Mouse (Mus musculus) v-Abl transformed pro-B cells (cell line): ENCODE measurements around the gene Tomm34.

Experiments used
- in situ Hi-C, 2 experiments: fragments of 400-800 bp; cut with MboI; formaldehyde crosslinking; loops; one replicate each; pipeline ENCODE4 v1.15.1; 2025; ENCODE audit not compliant: unreplicated experiment in 2 of 2

Tomm34 gene

DNA sequence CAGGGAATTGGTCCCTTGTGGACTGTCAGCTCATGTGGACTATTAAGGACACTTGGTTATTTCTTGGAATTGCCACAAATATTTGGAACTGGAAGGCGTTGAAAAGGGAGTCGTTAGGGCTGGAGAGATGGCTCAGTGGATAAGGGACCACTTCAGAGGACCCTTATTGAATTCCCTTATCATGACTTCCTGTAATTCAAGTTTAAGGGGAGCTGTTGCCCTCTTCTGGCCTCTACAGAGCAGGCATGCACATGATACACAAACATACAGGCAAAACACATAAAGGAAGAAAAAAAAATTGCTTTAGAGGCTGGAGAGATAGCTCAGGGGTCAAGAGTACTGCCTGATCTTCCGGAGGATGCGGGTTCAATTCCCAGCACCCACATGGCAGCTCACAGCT, 51.0 kb downstream of the Tomm34 start:
- in situ Hi-C loops: no loop called here

DNA sequence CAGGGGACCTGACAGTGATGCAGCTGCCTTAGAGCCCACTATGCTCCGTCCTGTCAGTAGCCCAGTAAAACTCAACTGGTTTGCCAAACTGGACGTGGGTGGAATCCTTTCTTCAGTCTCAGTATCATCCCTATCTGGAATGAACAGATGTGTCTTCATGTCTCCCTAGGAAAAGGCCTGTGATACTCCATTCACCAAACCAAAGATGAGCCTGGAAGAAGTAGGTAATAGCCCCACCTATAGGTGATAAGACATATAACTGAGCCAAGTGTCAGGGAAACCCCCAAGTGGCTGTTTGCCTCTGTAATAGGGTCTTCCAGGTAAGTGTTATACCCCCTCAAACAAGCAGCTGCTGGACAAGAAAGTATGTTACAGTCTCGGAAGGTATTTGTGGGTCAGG, 52.1 kb downstream of the Tomm34 start:
- in situ Hi-C loops: no loop called here

DNA sequence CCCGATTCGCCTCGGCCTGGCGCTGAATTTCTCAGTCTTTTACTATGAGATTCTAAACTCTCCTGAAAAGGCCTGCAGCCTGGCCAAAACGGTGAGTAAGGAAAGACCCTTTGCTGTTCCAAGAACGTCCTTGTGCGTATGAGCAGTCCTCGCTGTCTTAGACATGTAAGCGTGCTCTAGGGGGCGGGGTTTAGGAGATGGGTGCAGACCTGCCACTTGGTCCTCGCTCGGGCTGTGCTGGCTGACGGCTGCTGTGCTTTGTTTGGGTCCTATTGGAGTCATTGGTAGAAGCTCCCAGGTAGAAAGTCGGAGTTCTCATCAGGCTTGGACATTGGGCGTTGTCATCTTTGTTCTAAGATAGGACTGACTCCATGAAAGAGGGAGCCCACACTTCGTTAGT, 55.7 kb downstream of the Tomm34 start:
- in situ Hi-C loops: no loop called here

DNA sequence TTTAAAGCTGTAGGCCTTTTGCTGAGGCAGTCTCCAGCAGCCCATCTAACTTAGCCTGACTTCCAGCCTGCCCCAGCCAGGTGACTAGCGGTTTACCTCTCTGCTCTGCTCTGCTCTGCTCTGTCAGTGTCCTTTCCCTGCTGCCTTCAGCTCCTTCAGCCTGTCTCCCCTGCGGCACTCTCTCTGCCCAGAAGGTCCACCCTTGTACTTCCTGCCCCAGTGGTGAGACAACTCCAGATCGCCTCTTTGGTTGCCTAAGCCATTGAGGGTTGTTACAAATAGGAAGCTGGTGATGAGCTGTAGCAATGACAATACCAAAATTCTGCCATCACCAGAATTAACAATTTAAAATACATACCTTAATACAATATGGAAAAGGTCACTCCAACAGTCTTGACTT, 60.0 kb downstream of the Tomm34 start:
- in situ Hi-C loops: no loop called here

DNA sequence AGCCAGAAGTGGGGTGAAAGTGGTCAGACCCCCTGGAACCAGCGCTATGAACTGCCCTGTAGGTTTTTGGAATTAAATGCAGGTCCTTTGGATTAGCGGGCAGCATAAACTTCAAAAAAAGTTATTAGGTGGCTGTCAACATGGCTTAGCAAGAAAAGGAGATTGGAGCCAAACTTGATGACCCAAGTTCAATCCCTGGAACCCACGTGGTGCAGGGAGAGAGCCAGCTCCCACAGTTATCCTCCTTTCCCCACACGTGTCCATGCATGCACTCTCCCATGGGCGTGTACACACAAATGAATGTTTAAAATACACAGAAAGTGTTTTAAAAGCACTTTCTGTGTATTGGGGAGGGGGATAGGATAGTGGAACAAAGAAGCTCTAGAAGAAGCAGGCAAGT, 60.5 kb downstream of the Tomm34 start:
- in situ Hi-C loops: no loop called here

DNA sequence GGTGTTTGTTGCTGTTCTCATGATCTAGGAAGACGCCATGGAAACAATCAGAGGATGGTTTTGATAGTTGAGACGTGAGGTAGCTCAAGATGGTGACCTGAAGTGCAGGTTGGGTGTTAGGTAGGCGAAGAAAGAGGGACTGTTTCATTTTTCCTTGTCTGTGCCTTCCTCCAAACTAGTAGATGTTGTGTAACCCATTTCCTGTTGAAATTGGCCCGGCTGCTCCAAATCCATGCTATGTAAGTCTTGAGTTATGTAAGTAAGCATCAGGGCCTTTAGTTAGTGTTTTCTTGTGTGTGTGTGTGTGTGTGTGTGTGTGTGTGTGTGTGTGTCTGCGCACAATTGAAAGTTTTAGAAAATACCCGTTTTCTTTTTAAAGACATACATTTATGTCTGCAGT, 61.7 kb downstream of the Tomm34 start:
- in situ Hi-C loops: no loop called here

DNA sequence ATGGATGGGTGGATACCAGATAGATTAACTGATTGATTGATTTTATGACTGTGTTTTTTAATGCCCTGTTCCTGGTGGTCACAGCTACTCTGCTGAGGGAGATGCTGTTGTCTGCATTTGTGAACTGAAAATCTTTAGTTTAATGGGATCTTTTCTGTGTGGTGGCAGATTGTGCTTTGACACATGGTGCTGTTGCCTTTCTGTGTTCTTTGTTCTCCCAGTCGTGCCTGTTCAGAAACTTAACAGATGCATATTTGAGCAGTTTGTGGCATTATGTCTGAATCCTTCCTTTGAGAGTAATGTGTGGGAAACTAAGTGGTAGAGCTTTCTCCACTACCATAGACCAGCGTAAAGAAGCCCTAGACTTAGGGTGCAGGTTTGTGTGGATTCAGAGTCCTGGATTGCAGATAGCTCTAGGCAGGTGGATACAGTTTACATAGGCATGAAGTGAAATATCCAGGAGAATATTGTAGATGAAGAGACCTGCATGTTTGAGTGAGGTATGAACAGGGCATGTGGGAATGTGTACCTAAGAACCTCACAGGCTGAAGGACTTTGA, 62.9 kb downstream of the Tomm34 start:
- in situ Hi-C loops: no loop called here

DNA sequence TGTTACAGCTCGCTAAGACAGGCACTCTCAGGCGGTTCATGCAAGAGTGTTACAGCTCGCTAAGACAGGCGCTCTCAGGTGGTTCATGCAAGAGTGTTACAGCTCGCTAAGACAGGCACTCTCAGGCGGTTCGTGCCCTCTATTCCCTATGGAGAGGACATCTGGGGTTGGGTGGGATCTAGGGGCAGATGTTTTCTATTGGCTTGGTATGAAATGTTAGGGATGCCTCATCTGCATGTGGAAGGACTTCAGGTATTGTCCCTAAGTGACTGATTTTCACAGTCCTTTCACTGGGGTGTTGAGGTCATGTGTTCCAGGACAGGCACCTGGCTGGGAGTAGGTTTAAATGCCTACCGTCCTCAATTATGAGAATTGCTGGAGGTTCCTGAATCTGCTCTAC, 63.4 kb downstream of the Tomm34 start:
- in situ Hi-C loops: no loop called here

DNA sequence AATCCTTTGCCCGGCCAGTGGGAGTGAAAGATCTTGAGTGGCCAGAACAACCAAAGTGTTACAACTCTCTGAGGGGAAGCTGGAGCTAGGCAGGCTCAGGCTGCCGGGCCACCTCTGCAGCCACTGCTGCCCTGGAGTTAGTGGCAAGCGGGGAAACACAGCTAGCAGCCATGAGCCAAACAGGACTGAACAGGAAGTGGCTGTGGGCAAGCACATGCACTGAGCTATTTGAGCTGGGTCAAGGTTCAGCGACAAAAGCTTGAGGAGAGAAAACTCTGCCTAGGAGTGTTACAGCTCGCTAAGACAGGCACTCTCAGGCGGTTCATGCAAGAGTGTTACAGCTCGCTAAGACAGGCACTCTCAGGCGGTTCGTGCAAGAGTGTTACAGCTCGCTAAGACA, 64.0 kb downstream of the Tomm34 start:
- in situ Hi-C loops: no loop called here

DNA sequence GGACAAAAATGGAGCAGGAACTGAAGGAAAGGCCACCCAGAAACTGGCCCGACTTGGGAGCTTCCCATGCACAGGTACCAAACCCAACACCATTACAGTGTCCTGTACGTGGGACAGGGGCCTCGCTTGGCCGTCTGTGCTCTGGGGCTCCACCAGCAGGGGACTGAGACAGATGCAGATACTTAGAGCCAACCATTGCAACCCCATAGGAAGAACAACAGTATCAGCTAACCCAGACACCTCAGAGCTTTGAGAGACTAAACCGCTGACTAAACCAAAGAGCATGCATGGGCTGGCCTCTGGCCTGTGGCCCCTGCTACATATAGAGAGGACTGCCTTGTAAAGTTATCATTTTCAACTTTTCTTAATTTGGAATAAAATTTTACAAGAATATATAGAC, 66.5 kb downstream of the Tomm34 start:
- in situ Hi-C loops: no loop called here
